Mouse (Mus musculus) adrenal gland, postnatal 36 days (tissue): Measurements from ENCODE around the gene Cys1. TPM values are rescaled to one million over a fixed set of nuclear protein-coding genes. Genes with fewer than 3 reads are reported as not detected.
"Not testable (repeated sequence)": the region's sequence is repeated elsewhere in the genome, so short reads cannot be mapped to it uniquely, and the experiment has no call there.

ENCODE experiments used
- DNase-seq, 2 experiments: peaks; one replicate each; pipeline ENCODE4 v3.0.0; 2021; ENCODE audit warnings: mixed read lengths in 1 of 2
- long read RNA-seq, 2 experiments: library from polyadenylated mRNA; stranded (forward); transcript quantifications; one replicate each; pipeline ENCODE4 v2.0.0; 2021; ENCODE audit warnings: borderline sequencing depth in 2 of 2
- total RNA-seq, 2 experiments: library from RNA; stranded (reverse); gene quantifications; 2 replicates each; pipeline ENCODE4 v1.2.3; 2021

Gene Cys1
- 1 to 10 TPM; 1.7 to 2.6 TPM for total RNA-seq
- long read RNA-seq, experiment 1, partial matches to known transcripts, result 0 of 3 reads
- long read RNA-seq, experiment 1, other reads (novel, unspliced or antisense), result 2 of 3 reads
- long read RNA-seq, experiment 2, partial matches to known transcripts, result 0 of 2 reads
- long read RNA-seq, experiment 2, other reads (novel, unspliced or antisense), result 0 of 2 reads

DNA sequence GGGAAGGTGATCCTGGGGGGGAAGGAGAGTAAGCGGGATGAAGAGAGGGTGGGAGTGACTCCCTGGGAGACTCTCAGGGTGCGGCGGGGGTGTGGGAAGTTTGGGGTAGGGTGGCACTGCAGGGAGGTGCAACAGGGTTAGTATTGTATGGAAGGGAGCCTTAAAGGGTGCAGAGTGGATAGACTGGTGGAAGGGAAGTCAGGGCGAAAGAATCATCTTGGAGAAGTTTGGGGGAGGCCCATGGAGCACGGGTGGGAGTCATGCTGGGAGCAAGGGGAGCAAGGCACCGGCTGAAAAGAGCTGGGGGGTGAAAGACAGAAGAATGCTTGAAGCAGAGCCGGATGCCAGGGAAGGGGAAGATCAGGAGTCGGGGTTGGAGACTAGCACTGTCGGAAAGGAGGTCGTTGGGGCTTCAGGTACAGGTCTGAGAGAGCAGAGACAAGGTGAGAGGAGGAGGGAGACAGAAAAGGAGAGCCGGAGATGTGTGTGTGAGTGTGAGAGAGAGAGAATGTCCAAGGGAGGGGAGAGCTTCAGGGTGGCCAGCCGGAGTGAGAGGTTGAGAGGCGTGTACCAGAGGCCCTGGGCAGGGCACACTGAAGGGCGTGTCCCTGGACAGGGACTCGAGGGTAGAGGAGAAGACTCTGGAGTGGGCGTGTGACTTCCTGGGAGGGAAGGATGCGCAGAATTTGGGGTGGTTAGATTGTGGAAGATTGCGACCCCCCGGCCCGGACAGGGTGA lies at the start of gene Cys1:
TSS of gene Cys1 (minus strand) at position 528 of the 738 bp plus-strand sequence.
- DNase-seq, result peak; percentile 19 to 38

- DNase-seq, result no peak
Observed at GRCm38 (mm10) chr12:24724369-24724768, 42.8 kb upstream of the Cys1 start.

- no peak for DNase-seq
Observed at GRCm38 (mm10) chr12:24723859-24724258, 42.2 kb upstream of the Cys1 start.

DNA sequence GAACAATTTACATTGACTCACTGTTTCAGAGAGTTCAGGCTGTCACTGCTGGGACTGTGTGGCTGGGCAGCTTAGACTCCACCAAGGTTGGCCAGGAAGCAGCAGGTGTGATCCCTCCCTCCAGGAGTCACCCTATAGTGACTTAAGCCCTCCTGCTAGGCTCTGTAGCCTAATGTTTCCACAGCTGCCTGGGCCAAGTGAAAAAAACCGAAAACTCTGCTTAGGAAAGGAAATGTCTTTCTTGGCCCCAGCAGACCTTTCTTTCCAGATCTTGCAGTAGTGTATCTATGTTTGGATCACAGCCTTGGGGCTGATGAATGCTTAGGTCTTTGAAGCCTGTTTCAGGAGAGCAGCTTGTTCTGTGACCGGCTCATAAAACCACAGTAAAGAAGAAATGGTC lies 41.8 kb upstream of the Cys1 start:
- DNase-seq, result no peak

DNA sequence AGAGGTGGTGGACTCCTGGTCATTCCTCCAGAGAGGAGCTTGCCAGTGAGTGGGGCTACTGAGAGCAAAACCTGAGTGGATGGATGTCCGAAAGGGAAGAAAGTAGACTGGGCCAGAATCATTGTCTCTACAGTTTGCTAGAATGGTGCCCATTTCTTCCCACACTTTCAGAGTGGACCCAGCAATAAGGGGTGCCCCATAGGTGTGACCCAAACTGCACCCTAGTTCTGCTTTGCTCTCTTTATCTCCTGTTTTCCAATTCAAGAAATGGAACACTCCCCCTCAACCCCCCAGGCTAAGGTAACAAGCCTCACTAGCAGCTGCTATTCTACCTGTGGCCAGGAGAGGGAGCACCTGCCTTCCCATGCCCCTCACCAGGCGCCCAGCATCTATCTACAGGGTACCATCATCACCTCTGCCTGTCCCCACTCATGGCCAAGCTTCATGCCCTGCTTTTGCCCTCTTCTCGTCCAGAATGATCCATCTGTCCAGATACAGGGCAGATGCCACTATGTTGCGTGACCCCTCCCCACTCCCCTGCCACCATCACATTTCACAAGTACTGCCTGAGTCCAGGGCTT lies 35.2 kb upstream of the Cys1 start:
- peak; percentile 55 to 70 for DNase-seq

GRCm38 (mm10) chr12:24715268-24715896 lies 33.8 kb upstream of the Cys1 start:
- DNase-seq, result no peak

- DNase-seq, result no peak
Observed at GRCm38 (mm10) chr12:24714579-24715255, 33.1 kb upstream of the Cys1 start.

GRCm38 (mm10) chr12:24712396-24712795 lies 30.8 kb upstream of the Cys1 start:
- DNase-seq, result no peak

GRCm38 (mm10) chr12:24710672-24711071 lies 29.1 kb upstream of the Cys1 start:
- DNase-seq, result peak; percentile 24 to 36

GRCm38 (mm10) chr12:24709831-24710508 lies 28.4 kb upstream of the Cys1 start:
- DNase-seq, result peak; percentile 47 to 53

DNA sequence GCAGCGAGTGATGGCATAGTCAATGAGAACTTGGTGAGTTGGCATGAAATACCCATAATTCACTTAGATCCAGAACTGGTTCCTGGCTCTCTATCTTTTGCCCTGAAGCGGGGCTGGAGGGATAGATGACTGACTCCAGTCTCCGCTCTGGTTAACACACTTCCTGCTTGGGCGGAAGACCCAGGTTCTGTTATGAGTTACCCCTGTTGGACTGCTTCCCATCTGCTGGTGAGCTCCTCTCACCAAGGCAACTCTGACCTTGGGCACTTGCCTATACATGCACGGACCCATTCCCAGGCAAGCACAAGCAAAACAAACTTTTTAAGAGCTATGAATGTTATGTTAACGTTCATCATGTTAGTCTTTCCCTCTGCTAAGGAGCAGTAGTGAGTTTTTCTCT lies 27.8 kb upstream of the Cys1 start:
- DNase-seq, result peak; percentile 21 to 38

- peak in 1 of 2 experiments; percentile 12 for DNase-seq
Observed at GRCm38 (mm10) chr12:24708824-24709218, 27.2 kb upstream of the Cys1 start.

DNA sequence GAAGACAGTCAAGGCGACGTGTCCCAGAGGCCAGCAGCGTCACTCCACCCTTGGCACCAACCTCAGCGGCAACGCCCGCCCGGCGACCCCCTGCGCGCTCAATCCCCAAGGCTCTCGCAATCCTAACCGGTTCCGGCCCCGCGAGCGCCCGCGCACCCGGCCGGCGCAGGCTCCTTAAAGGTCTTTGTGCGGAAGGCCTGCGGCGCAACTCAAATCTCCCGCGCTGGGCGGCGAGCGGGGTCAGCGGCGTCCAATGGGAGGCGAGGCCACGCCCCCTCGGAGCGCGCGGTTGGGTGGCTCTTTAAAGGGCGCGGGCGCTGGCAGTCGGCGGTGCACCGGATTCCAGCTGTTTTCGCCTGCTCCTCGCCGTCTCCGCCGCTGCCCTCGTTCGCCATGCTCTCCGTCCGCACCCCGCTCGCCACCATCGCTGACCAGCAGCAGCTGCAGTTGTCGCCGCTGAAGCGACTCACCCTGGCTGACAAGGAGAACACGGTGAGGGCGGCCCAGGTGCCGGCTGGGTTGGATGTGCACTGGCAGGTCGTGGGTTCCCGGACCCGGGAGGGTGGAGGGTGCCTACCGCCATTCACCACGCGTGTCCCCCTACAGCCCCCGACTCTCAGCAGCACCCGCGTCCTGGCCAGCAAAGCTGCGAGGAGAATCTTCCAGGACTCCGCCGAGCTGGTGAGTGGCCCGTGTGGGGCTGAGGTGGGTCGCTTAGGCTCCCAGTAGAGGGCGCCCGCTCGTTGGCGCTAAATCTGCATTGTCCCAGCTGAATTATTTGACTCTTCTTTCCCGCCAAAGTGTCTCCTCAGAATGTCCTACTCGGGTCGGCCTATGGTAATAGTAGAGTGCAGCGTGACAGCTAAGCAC lies 26.6 kb upstream of the Cys1 start, which contains the start of gene Rrm2:
TSS of gene Rrm2 (plus strand) at position 288 of the 870 bp plus-strand sequence.
- DNase-seq, result peak; percentile 96 to 99

DNA sequence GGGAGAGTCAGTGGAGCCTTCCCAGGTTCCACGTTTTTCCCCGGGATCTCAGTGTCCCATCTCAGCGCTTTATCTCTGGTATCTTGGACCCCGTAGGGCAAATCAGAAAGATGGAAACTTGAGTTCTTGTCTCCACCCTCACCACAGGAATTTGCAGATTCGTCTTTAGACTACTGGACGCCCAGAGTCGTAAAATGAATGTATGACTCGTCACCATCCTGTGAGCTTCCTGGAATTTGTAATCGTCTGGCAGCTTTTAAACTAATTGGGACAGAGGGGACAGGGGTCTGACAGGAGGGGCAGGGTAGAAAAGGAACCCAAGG lies 25.8 kb upstream of the Cys1 start:
- DNase-seq, result no peak

GRCm38 (mm10) chr12:24706764-24707479 lies 25.3 kb upstream of the Cys1 start:
- peak; percentile 29 to 31 for DNase-seq

GRCm38 (mm10) chr12:24705502-24706263 lies 24.1 kb upstream of the Cys1 start:
- DNase-seq, result peak; percentile 83 to 85

DNA sequence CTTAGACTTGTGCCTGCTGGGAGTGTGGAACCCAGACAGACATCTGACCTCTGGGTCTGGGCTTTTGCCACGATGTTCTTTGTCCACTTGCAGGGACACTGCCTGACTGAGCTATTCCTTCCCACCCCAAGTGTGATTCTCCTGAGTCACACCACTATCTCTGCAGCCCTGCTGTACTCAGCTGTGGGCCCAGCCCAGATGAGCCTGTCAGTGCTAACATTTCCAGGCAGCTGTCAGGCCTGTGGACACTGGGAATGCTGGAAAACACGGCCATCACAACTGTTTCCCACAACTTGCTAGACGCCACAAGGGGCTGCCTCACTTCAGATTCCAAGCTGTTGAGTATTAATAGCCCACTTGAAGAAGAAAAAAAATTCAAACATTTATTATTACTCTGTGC lies 21.4 kb upstream of the Cys1 start:
- DNase-seq, result no peak

DNA sequence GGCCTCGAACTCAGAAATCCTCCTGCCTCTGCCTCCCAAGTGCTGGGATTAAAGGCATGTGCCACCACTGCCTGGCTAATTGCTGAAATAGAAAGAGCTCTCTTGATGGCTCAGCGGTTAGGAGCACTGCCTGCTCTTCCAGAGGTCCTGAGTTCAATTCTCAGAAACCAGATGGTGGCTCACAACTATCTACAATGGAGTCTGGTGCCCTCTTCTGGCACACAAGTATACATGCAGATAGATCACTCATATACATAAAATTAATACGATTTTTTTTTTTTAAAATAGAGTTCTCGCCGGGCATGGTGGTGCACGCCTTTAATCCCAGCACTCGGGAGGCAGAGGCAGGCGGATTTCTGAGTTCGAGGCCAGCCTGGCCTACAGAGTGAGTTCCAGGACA lies 20.0 kb upstream of the Cys1 start:
- not testable (repeated sequence) for DNase-seq

DNA sequence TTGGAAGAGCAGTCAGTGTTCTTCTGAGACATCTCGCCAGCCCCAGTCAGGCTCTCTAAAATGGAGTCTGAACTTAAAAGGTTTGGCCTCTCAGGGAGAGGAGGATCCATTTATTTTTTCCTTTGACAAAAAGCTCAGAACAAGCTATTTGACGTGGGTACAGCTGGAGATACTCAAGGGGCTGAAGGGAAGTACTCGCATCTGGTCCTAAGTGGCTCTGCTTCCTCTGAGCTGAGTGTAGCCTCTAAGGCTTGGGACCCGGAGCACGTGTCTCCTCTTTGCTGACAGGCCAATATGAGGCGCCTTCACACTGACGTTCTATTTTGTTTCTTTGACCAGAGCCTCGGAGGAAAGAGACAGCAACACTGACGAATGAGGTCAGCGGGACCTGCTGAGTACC lies 18.0 kb upstream of the Cys1 start:
- DNase-seq, result no peak
